Mouse (Mus musculus) stomach, adult 2 months (tissue): ENCODE results near the gene Mpdz. TPM values are rescaled to one million over a fixed set of nuclear protein-coding genes. Genes with fewer than 3 reads are reported as not detected.

Source experiments
- polyA plus RNA-seq: library from polyadenylated mRNA; depleted of rRNA; stranded (reverse); fragments of >200 nt; gene quantifications from 2 replicates; pipeline ENCODE4 v1.2.3, GENCODE M21; 2012; rRNA removed

Mpdz gene
- 1.4 and 2.8 TPM in 2 replicates for polyA plus RNA-seq

DNA sequence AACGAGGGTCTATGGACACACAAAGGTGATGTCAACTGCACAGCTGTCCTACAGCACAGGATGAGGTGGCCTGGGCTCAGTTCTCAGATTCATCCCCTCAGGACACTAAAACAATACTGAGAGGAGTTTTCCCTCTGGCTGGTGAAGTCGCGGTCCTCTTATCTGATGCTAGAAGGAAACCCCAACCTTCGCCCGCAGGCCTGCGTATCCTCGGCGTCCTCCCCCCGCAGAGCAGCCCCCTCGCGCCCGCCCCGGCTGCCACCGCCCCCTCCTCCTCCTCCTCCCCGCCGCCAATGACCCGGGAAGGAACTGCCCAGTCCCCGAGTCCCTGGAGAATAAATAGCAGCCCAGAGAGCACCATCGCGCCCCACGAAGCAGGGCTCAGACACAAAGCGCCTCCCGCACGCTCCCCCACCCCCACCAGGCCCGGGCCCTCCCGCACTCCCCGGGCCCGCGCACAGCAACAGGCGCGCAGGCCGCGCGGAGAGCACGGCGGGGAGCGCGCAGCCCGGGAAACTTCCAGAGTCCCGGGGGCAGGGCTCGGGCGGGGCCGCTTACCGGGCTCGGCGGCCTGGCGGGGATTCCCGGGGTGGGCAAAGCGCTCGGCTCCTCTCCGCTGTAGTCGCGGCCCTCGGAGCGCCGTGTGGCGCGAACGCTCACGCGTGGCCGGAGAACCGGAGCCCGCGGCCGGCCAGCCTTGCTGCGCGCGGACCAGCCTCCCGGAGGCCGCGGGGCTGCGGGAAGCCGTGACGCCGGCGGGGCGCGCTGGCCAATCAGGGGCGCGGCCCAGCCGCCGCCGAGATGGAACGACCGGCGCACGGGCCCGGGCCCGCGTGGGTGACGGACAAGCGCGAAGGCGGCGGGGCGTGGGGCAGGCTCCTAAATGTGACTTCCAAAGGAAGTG lies at the start of gene Mpdz:
Gene Mpdz, minus strand, starts transcription at position 738 of the 904 bp plus-strand sequence.

